23 mouse cellular contexts compared by ENCODE assay signal in genomic region chr7:144314438-144315105, GRCm38 (mm10).
"Had no signal": no experiment of that assay in that cellular context is flagged by ENCODE, and none has a peak within 500 bp of the region (broad histone marks: within the 10 kb centered on the region; RNA-seq: fewer than 3 reads in every experiment).

No protein-coding gene starts in this region.

- DNase-seq: kidney, adult 9 months; kidney, postnatal 14 days; kidney, postnatal 4 days; layer of hippocampus, postnatal 36 days; liver; lung, adult 18-20 months; lung, postnatal 10 days; lung, postnatal 36 days; right cerebral cortex, adult 18-20 months; right cerebral cortex, postnatal 14 days; right cerebral cortex, postnatal 4 days; thymus, postnatal 25 days had no signal

- H3K4me3 ChIP-seq: limb, embryonic 10.5 days; limb, embryonic 13.5 days; liver, embryonic 12.5 days; liver, embryonic 15.5 days; lung, embryonic 15.5 days; megakaryocyte, embryonic 14.5 days; midbrain, embryonic 10.5 days; midbrain, embryonic 13.5 days; myocyte had no signal

- H3K27ac ChIP-seq: limb, embryonic 10.5 days; limb, embryonic 13.5 days; liver, embryonic 12.5 days; liver, embryonic 15.5 days; lung, embryonic 15.5 days; midbrain, embryonic 10.5 days; midbrain, embryonic 13.5 days; stomach, postnatal 0 days had no signal

- ATAC-seq: liver, embryonic 12.5 days; midbrain, embryonic 13.5 days; midbrain, embryonic 16.5 days had no signal

- H3K4me1 ChIP-seq: limb, embryonic 13.5 days; liver, embryonic 12.5 days; liver, embryonic 15.5 days; lung, embryonic 15.5 days; megakaryocyte, embryonic 14.5 days had no signal
